Mouse (Mus musculus) liver (tissue): Measurements from ENCODE around the gene Chst14.

ENCODE experiments used
- DNase-seq: peaks from one replicate; pipeline ENCODE4 v3.0.0-alpha.2; 2020; ENCODE audit warnings: mixed read lengths

Chst14 gene

GRCm38 (mm10) chr2:118906118-118906492, 20.2 kb upstream of the Chst14 start:
- no peak for DNase-seq

- DNase-seq: no peak
Observed at GRCm38 (mm10) chr2:118907781-118908180, 18.5 kb upstream of the Chst14 start.

- DNase-seq: no peak
Observed at GRCm38 (mm10) chr2:118909151-118909550, 17.1 kb upstream of the Chst14 start.

GRCm38 (mm10) chr2:118910605-118911278, 15.6 kb upstream of the Chst14 start:
- no peak for DNase-seq

- DNase-seq: no peak
Observed at GRCm38 (mm10) chr2:118912706-118913105, 13.6 kb upstream of the Chst14 start.

GRCm38 (mm10) chr2:118913551-118914276, 12.6 kb upstream of the Chst14 start:
- DNase-seq: no peak

- DNase-seq: no peak
Observed at GRCm38 (mm10) chr2:118914685-118915084, 11.6 kb upstream of the Chst14 start.

GRCm38 (mm10) chr2:118916436-118916835, 9.9 kb upstream of the Chst14 start:
- DNase-seq: no peak

GRCm38 (mm10) chr2:118918543-118918942, 7.8 kb upstream of the Chst14 start:
- DNase-seq: no peak

GRCm38 (mm10) chr2:118920428-118920827, 5.9 kb upstream of the Chst14 start:
- no peak for DNase-seq

GRCm38 (mm10) chr2:118925952-118926351, 344 bp upstream of the Chst14 start:
- DNase-seq: no peak

GRCm38 (mm10) chr2:118926998-118927739, 873 bp downstream of the Chst14 start:
- no peak for DNase-seq

GRCm38 (mm10) chr2:118941341-118941740, 15.0 kb downstream of the Chst14 start:
- DNase-seq: no peak

- DNase-seq: no peak
Observed at GRCm38 (mm10) chr2:118943232-118943631, 16.9 kb downstream of the Chst14 start.

- DNase-seq: no peak
Observed at GRCm38 (mm10) chr2:118948818-118949217, 22.5 kb downstream of the Chst14 start.

GRCm38 (mm10) chr2:118949699-118950098, 23.4 kb downstream of the Chst14 start:
- DNase-seq: no peak

- DNase-seq: no peak
Observed at GRCm38 (mm10) chr2:118956497-118956896, 30.2 kb downstream of the Chst14 start.

GRCm38 (mm10) chr2:118959644-118960043, 33.3 kb downstream of the Chst14 start:
- DNase-seq: no peak

- DNase-seq: no peak
Observed at GRCm38 (mm10) chr2:118960413-118960812, 34.1 kb downstream of the Chst14 start.

GRCm38 (mm10) chr2:118961546-118961945, 35.2 kb downstream of the Chst14 start:
- peak; percentile 26 for DNase-seq

GRCm38 (mm10) chr2:118963007-118963675, 36.8 kb downstream of the Chst14 start:
- peak; percentile 40 for DNase-seq

GRCm38 (mm10) chr2:118963676-118964012, 37.3 kb downstream of the Chst14 start:
- DNase-seq: peak; percentile 58

- DNase-seq: peak; percentile 30
Observed at GRCm38 (mm10) chr2:118969585-118970147, 43.4 kb downstream of the Chst14 start.
